Mouse (Mus musculus): ENCODE data around the gene Wipi1.
A peak's percentile ranks its signal among the peaks of the same experiment; 100 is the strongest.
"Not testable (repeated sequence)": the region's sequence is repeated elsewhere in the genome, so short reads cannot be mapped to it uniquely, and the experiment has no call there.

Wipi1 gene

GRCm38 (mm10) chr11:109611303-109612149 lies at the start of gene Wipi1:
Gene Wipi1 (minus strand): TSS chr11:109611967.
- DNase-seq, result peak; percentile 97

- not testable (repeated sequence) for DNase-seq
These were observed 48.8 kb upstream of the Wipi1 start for GRCm38 (mm10) chr11:109660526-109660925.

GRCm38 (mm10) chr11:109656232-109656631 lies 44.5 kb upstream of the Wipi1 start:
- DNase-seq, result no peak

DNA sequence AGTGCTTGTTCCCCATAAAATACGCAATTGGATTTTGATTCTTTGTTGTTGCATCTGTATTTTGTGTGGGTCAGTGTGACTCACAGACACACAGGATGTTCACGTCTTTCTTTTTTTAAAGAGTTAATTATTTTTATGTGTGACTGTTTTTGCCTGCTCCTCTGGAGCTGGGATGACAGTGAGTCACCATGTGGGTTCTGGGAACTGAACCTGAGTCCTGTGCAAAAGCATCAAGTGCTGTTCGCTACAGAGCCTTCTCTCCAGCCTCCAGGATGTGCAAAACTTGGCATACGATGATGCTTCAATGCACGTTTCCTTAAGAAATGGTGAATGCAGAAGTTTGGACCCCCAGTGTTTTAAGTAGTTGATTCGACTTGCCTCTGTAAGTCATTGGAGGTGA lies 42.8 kb upstream of the Wipi1 start:
- no peak for DNase-seq

- DNase-seq, result no peak
These were observed 41.4 kb upstream of the Wipi1 start for GRCm38 (mm10) chr11:109653201-109653600.

- no peak for DNase-seq
These were observed 40.7 kb upstream of the Wipi1 start for GRCm38 (mm10) chr11:109652505-109652904.

DNA sequence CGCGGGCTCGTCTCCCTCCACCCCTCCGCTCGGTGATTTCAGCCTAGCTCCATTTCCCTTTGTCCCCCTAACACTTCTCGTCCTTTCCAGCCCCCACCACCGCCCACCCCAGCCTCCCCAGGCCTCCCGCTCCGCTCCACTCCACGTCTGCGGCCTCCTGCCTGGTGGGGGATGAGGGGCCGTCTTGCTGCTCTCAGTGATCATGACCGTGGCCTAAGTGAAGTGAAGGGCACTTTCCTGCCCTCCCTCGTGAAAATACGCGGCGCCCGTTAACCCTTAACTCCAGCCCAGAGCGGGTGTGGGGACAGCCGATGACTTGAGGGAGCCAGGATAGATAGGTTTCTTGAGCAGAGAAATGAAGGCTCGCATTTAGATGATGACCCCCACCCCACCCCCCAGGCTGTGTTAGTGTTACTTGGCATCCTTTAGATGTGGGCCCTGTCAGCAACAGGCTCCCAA lies 39.8 kb upstream of the Wipi1 start:
- DNase-seq, result no peak

DNA sequence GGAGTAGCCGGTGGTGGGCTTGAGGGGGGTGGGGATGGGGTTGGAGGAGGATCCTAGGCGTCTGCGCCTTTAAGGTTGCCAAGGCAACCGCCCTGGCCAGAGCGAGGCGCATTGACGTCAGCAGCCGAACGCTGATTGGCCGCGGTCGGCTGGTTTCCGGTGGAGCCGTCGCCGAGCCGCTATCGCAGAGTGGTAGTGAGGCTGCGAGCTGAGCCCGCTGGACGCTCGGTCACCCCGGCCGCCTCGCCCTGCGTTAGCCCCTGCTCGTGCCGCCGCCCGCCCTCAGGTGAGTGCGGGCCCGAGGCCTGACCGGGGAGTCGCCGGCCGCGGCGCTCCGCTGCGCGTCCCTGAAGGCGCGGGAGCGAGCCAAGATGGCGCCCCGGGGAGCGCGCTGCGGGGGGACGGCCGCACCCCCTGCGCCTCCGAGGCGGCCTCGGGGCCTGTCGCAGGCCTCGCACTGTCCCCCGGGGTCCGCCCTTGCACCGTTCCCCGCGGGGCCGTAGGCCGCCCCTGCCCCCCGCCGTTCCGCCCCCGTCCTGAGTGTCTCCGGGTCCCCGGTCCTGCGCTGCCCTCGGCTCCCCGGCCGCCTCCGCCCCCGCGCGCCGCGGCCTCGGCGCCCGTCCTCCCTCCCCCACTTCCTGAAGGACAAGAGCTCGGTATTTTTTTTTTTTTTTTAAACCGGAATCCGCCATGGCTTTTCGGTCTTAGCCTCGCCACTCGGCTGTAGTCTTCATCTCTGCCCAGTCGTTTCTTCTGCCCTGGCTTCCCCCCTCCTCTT lies 39.2 kb upstream of the Wipi1 start:
- DNase-seq, result peak; percentile 94

- DNase-seq, result peak; percentile 87
These were observed 38.4 kb upstream of the Wipi1 start for GRCm38 (mm10) chr11:109649975-109650701.

- no peak for DNase-seq
These were observed 37.4 kb upstream of the Wipi1 start, which contains the start of gene Prkar1a for GRCm38 (mm10) chr11:109649206-109649605. Gene Prkar1a (plus strand): TSS chr11:109649405.

GRCm38 (mm10) chr11:109648510-109648909 lies 36.7 kb upstream of the Wipi1 start:
- DNase-seq, result no peak

DNA sequence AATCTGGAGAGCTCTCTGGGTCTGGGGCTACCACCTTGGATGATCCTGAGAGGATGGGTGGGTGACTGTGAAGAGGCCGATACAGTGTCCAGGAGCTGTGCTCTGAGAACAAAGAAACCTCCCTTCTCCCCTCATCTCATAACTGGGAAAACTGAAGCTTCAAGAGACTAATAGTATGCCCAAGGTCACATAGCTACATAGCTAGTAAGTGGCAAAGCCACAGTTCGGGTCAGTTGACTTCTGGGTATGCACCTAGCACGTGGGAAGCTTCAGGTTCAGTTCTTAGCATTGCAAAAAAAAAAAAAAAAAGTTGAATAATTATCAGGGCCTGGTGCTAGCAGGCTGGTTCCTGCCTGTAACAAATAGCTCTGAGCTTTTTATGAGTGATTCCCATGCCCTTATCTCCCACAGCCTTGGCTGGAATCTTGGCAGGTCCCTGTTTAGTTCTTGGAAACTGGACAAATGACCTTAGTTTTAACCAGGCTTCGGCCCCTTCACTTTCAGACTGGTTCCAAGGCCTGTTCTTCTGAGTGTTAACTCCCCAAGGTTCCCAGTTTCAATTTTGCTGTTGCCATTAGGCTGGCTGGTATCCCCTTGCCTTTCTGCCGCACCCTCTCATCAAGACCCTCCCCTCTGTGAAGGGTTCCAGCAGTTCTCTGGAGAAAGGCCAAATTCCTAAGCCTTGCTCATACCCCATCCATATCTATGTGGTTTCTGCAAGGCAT lies 29.9 kb upstream of the Wipi1 start:
- no peak for DNase-seq

- no peak for DNase-seq
These were observed 24.2 kb upstream of the Wipi1 start for GRCm38 (mm10) chr11:109635871-109636395.

- no peak for DNase-seq
These were observed 23.2 kb upstream of the Wipi1 start for GRCm38 (mm10) chr11:109634928-109635327.

DNA sequence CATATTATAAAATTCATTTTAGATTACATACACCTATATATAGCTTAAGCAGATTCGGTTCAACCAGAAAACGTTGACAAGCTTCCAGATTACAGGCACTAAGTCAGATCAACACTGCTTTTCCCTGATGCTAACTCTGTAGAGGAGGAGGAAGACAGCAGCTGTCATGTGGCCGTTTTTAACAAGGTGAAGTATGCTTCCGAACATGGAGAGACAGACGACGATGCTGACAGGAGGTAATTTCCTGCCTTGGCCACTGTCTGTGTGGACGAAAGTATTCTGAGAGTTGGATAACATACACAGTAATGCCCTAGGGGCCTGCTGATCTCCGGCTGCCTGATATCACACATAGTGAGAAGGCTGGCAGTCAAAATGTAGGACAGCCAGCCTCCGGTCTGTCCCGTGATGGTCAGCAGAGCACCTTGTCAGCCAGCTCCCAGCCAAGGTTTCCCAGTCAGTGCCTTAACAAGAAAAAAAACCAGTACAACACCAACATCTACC lies 17.3 kb upstream of the Wipi1 start:
- no peak for DNase-seq

DNA sequence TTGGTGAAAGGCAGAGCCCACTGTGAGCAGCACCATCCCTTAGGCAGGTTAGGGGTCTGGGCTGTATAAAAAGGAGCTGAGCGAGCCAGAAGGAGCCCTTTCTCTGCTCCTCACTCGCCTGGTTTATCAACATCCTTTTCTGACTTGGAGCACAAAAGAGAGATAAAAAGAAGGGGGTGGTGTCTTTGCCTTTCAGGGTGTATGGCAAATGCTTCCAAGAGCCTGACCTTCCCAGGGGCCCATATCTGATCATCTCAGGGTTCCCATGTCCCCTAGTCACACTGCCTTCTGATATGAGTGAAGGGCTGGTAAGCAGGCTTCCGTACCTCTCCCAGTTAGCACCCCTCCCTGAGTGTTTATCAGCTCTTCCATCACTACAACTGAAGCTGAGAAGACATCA lies 16.3 kb upstream of the Wipi1 start:
- no peak for DNase-seq

GRCm38 (mm10) chr11:109627648-109628047 lies 15.9 kb upstream of the Wipi1 start:
- DNase-seq, result no peak

- no peak for DNase-seq
These were observed 11.5 kb upstream of the Wipi1 start for GRCm38 (mm10) chr11:109623238-109623637.

DNA sequence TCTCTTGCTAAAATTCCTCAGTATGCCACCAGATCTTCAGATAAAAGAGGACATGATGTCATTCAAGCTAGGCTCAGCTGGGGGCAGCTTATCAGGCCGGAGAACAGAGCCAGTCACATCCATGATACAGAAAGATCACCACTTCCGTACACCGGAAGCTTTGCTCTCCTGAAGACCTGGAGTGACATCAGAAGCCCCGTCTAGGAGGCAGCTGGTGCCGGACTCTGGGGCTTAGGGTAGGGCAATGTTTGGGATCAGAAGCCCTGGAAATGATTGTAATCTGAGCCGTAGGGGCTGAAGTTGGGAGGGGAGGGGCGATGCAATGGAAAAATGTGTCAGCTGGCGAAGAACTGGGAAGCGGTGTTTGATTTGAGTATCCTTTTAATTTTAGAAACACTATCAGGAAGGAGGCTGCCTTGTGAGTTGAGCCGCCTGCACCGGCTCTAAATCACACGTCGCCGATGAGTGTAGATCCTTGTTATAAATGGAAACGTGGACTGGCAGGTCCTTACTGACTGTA lies 10.8 kb upstream of the Wipi1 start:
- no peak for DNase-seq

DNA sequence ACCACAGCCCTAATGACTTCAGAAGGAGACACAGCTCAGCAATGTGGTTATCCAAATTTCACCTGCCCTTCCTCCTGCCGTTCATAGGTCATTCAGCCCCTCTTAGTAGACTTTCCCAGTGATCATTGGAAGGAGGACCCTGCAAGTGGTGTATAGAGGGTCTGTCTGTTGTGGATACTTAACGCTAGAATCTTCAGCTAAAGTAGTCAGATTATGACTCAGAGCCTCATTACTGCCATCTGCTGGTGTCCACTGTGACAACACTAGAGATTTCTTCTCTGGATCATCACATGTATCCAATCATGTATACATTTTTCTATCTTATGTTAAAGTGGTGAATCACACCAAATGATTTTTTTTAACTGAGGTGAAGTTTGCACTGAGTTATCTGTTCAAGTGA lies 9.4 kb upstream of the Wipi1 start:
- DNase-seq, result no peak

DNA sequence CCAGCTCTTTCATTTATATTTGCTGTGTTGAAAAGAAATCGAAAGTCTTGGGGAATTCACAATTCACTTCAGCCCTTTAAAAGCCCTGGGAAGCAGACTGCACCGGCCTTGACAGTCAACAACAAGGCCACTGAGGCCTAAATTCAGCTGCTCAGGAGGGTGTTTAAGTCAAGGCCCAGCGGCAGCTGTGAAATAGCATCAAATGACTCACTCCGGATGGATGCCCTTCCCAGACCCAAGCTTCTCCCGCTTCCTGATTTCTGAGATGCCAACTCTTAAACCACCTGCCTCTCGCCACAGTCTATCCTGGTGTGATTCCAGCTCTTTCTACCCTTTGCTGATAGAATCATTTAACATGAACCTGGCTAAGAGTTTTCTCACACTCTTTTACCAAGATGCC lies 8.6 kb upstream of the Wipi1 start:
- DNase-seq, result no peak

GRCm38 (mm10) chr11:109619055-109619454 lies 7.3 kb upstream of the Wipi1 start:
- DNase-seq, result not testable (repeated sequence)
